Mouse (Mus musculus) CH12.LX (cell line): Measurements from ENCODE around the gene Selenoi. TPM values are rescaled to one million over a fixed set of nuclear protein-coding genes. Genes with fewer than 3 reads are reported as not detected.
A peak's percentile ranks its signal among the peaks of the same experiment; 100 is the strongest.

Source experiments
- DNase-seq: peaks from one replicate; pipeline ENCODE4 v3.0.0-alpha.2; 2013; ENCODE audit errors: extremely low read depth
- H3K27ac ChIP-seq: 2 replicates; pipeline ENCODE4 v1.5.1; 2012; ENCODE audit warnings: low read depth, mild to moderate bottlenecking, control low read depth, moderate library complexity; ENCODE audit not compliant: insufficient read depth
- H3K27me3 ChIP-seq: replicated peaks from 2 replicates; pipeline ENCODE3; 2012; ENCODE audit warnings: inconsistent platforms
- H3K36me3 ChIP-seq, 2 experiments: replicated peaks in 1 of 2; 2 replicates each; pipeline versions ENCODE3 to v1.6.1; 2012; ENCODE audit warnings: inconsistent platforms in 1 of 2, low read length in 1 of 2, mild to moderate bottlenecking in 1 of 2, mixed read lengths in 1 of 2, moderate library complexity in 1 of 2; ENCODE audit not compliant: control insufficient read depth in 1 of 2, insufficient read depth in 1 of 2
- H3K4me1 ChIP-seq, 2 experiments: 2 replicates each; pipeline ENCODE4 v1.6.1; 2012; ENCODE audit warnings: inconsistent platforms in 1 of 2, moderate library complexity in 1 of 2; ENCODE audit not compliant: insufficient read depth in 2 of 2, control insufficient read depth in 1 of 2
- H3K4me2 ChIP-seq: 2 replicates; pipeline ENCODE4 v1.6.1; 2012; ENCODE audit warnings: low read depth, mild to moderate bottlenecking, control low read depth; ENCODE audit not compliant: poor library complexity, insufficient read depth, severe bottlenecking
- H3K4me3 ChIP-seq, 3 experiments: fragments of 150-350 bp in 1 of 3; sonication (generic) in 1 of 3; replicated peaks in 1 of 3; 2 replicates each; pipeline versions ENCODE3 to v1.5.1; 2011 to 2012; ENCODE audit warnings: low read depth in 2 of 3, low read length in 2 of 3, mild to moderate bottlenecking in 2 of 3, moderate library complexity in 2 of 3, control low read depth in 1 of 3, improper control_type of control experiment in 1 of 3, inconsistent platforms in 1 of 3, mixed read lengths in 1 of 3; ENCODE audit not compliant: poor library complexity in 1 of 3
- H3K79me2 ChIP-seq: replicated peaks from 2 replicates; pipeline ENCODE4 v1.6.1; 2012; ENCODE audit warnings: mild to moderate bottlenecking, moderate library complexity; ENCODE audit not compliant: control insufficient read depth, poor library complexity, insufficient read depth, severe bottlenecking; ENCODE audit errors: extremely low read depth
- H3K9ac ChIP-seq: 2 replicates; pipeline ENCODE4 v1.6.1; 2012; ENCODE audit warnings: low read depth, mild to moderate bottlenecking, control low read depth, moderate library complexity; ENCODE audit not compliant: insufficient read depth
- H3K9me3 ChIP-seq: replicated peaks from 2 replicates; pipeline ENCODE3; 2012; ENCODE audit warnings: low read length, inconsistent platforms, mixed read lengths
- BHLHE40 ChIP-seq: IDR thresholded peaks from 2 replicates; pipeline ENCODE4 v1.6.1; 2011; ENCODE audit warnings: mild to moderate bottlenecking, low read depth, low read length, improper control_type of control experiment
- CHD1 ChIP-seq: IDR thresholded peaks from 2 replicates; pipeline ENCODE4 v1.6.1; 2012; ENCODE audit warnings: low read depth, low read length, improper control_type of control experiment, inconsistent platforms
- CHD2 ChIP-seq: IDR thresholded peaks from 2 replicates; pipeline ENCODE4 v1.6.1; 2011; ENCODE audit warnings: low read length, improper control_type of control experiment
- CTCF ChIP-seq, 2 experiments: IDR thresholded peaks in 1 of 2; conservative IDR thresholded peaks in 1 of 2; 2 replicates each; pipeline ENCODE4 v1.5.1; 2011 to 2012; ENCODE audit warnings: low read depth in 2 of 2, low read length in 2 of 2, improper control_type of control experiment in 1 of 2, inconsistent platforms in 1 of 2, mild to moderate bottlenecking in 1 of 2, moderate library complexity in 1 of 2
- E2F4 ChIP-seq: IDR thresholded peaks from 2 replicates; pipeline ENCODE4 v1.6.1; 2011; ENCODE audit warnings: low read depth, low read length, improper control_type of control experiment; ENCODE audit not compliant: insufficient replicate concordance
- ELF1 ChIP-seq: IDR thresholded peaks from 2 replicates; pipeline ENCODE4 v1.6.1; 2014; ENCODE audit warnings: low read depth, mild to moderate bottlenecking, inconsistent platforms, low read length, improper control_type of control experiment
- EP300 ChIP-seq: IDR thresholded peaks from 2 replicates; pipeline ENCODE4 v1.6.1; 2011; ENCODE audit warnings: low read length, improper control_type of control experiment
- ETS1 ChIP-seq: conservative IDR thresholded peaks from 2 replicates; pipeline ENCODE4 v1.6.1; 2012; ENCODE audit warnings: low read depth, mild to moderate bottlenecking, inconsistent platforms, low read length, improper control_type of control experiment, moderate library complexity
- GABPA ChIP-seq: IDR thresholded peaks from 2 replicates; pipeline ENCODE4 v1.6.1; 2012; ENCODE audit warnings: low read depth, low read length, improper control_type of control experiment, inconsistent platforms; ENCODE audit not compliant: insufficient replicate concordance
- HCFC1 ChIP-seq: IDR thresholded peaks from 2 replicates; pipeline ENCODE4 v1.6.1; 2012; ENCODE audit warnings: low read depth, mild to moderate bottlenecking, inconsistent platforms, low read length, improper control_type of control experiment
- IRF4 ChIP-seq: IDR thresholded peaks from 2 replicates; pipeline ENCODE4 v1.6.1; 2014; ENCODE audit warnings: low read depth, mild to moderate bottlenecking, inconsistent platforms, low read length, improper control_type of control experiment
- JUND ChIP-seq: conservative IDR thresholded peaks from 2 replicates; pipeline ENCODE4 v1.6.1; 2011; ENCODE audit warnings: low read depth, low read length, improper control_type of control experiment
- KAT2A ChIP-seq: IDR thresholded peaks from 2 replicates; pipeline ENCODE4 v1.6.1; 2012; ENCODE audit warnings: low read length, improper control_type of control experiment, inconsistent platforms; ENCODE audit not compliant: insufficient replicate concordance
- MAFK ChIP-seq: IDR thresholded peaks from 2 replicates; pipeline ENCODE4 v1.6.1; 2011; ENCODE audit warnings: low read length, improper control_type of control experiment; ENCODE audit not compliant: insufficient replicate concordance
- MAX ChIP-seq: IDR thresholded peaks from 2 replicates; pipeline ENCODE4 v1.6.1; 2011; ENCODE audit warnings: low read length, improper control_type of control experiment
- MEF2A ChIP-seq: IDR thresholded peaks from 2 replicates; pipeline ENCODE4 v1.6.1; 2014; ENCODE audit warnings: low read depth, mild to moderate bottlenecking, inconsistent platforms, low read length, improper control_type of control experiment, borderline replicate concordance
- MXI1 ChIP-seq: IDR thresholded peaks from 2 replicates; pipeline ENCODE4 v1.6.1; 2011; ENCODE audit warnings: mild to moderate bottlenecking, low read depth, low read length, improper control_type of control experiment
- MYC ChIP-seq: IDR thresholded peaks from 2 replicates; pipeline ENCODE4 v1.6.1; 2011; ENCODE audit warnings: low read depth, mild to moderate bottlenecking, improper control_type of control experiment, low read length
- PAX5 ChIP-seq: IDR thresholded peaks from 2 replicates; pipeline ENCODE4 v1.6.1; 2012; ENCODE audit warnings: low read length, inconsistent platforms, mixed read lengths
- POLR2A ChIP-seq: IDR thresholded peaks from 2 replicates; pipeline ENCODE4 v1.6.1; 2011; ENCODE audit warnings: low read depth, mild to moderate bottlenecking, improper control_type of control experiment, low read length
- POLR2AphosphoS2 ChIP-seq: IDR thresholded peaks from 2 replicates; pipeline ENCODE4 v1.6.1; 2011; ENCODE audit warnings: low read depth, low read length, improper control_type of control experiment
- SIN3A ChIP-seq: IDR thresholded peaks from 2 replicates; pipeline ENCODE4 v1.6.1; 2012; ENCODE audit warnings: low read length, improper control_type of control experiment, inconsistent platforms
- SMC3 ChIP-seq: IDR thresholded peaks from 2 replicates; pipeline ENCODE4 v1.6.1; 2011; ENCODE audit warnings: low read depth, low read length, improper control_type of control experiment
- TBP ChIP-seq: conservative IDR thresholded peaks from 2 replicates; pipeline ENCODE4 v1.6.1; 2011; ENCODE audit warnings: low read depth, low read length, improper control_type of control experiment
- TCF12 ChIP-seq: IDR thresholded peaks from 2 replicates; pipeline ENCODE4 v1.6.1; 2014; ENCODE audit warnings: low read depth, mild to moderate bottlenecking, inconsistent platforms, low read length, improper control_type of control experiment
- UBTF ChIP-seq: IDR thresholded peaks from 2 replicates; pipeline ENCODE4 v1.6.1; 2012; ENCODE audit warnings: low read depth, mild to moderate bottlenecking, inconsistent platforms, low read length, improper control_type of control experiment, moderate library complexity
- USF1 ChIP-seq: IDR thresholded peaks from 2 replicates; pipeline ENCODE4 v1.6.1; 2014; ENCODE audit warnings: low read depth, mild to moderate bottlenecking, inconsistent platforms, low read length, improper control_type of control experiment
- USF2 ChIP-seq: conservative IDR thresholded peaks from 2 replicates; pipeline ENCODE4 v1.6.1; 2011; ENCODE audit warnings: low read depth, low read length, improper control_type of control experiment
- ZC3H11A ChIP-seq: IDR thresholded peaks from 2 replicates; pipeline ENCODE4 v1.6.1; 2012; ENCODE audit warnings: low read depth, mild to moderate bottlenecking, inconsistent platforms, low read length, improper control_type of control experiment
- ZKSCAN1 ChIP-seq: IDR thresholded peaks from 2 replicates; pipeline ENCODE4 v1.6.1; 2012; ENCODE audit warnings: low read depth, inconsistent platforms, low read length, improper control_type of control experiment, borderline replicate concordance
- ZMIZ1 ChIP-seq: IDR thresholded peaks from 2 replicates; pipeline ENCODE4 v1.6.1; 2012; ENCODE audit warnings: low read depth, mild to moderate bottlenecking, inconsistent platforms, low read length, improper control_type of control experiment
- ZNF384 ChIP-seq: IDR thresholded peaks from 2 replicates; pipeline ENCODE4 v1.6.1; 2012; ENCODE audit warnings: low read depth, low read length, improper control_type of control experiment, inconsistent platforms
- dilution Hi-C: fragments of 300-500 bp; cut with MboI; formaldehyde crosslinking; loops from 2 replicates; pipeline ENCODE4 v1.14.3; 2020; ENCODE audit warnings: low sequenced_read_pairs; ENCODE audit not compliant: extremely low pct_unique_long_range_greater_than_20kb, extremely low pct_ligation_motif_present
- in situ Hi-C: fragments of 300-500 bp; cut with MboI; formaldehyde crosslinking; loops from 3 replicates; pipeline ENCODE4 v1.14.3; 2019; ENCODE audit warnings: low sequenced_read_pairs, low pct_ligation_motif_present, low pct_unique_long_range_greater_than_20kb, mixed read lengths
- polyA plus RNA-seq: library from polyadenylated mRNA; unstranded; fragments of >175 nt; gene quantifications from 2 replicates; pipeline ENCODE4 v1.2.1, GENCODE M21; 2012; ENCODE audit warnings: low read depth; ENCODE audit not compliant: insufficient read length
- total RNA-seq, 2 experiments: library from RNA; depleted of rRNA; stranded (reverse); fragments of 300-350 nt in 1 of 2; fragments of >200 nt in 1 of 2; gene quantifications; 2 replicates each; pipeline ENCODE4 v1.2.3; 2012 to 2014

Gene Selenoi
- total and polyA plus RNA-seq, 3 experiments = 27.0 to 51.3 (median 36.1) TPM

GRCm38 (mm10) chr5:30258776-30259175 is 26.4 kb downstream of the Selenoi start:
- H3K9ac ChIP-seq = no peak overlapping the region
- no peaks in the 10 kb centered on the region for H3K79me2 ChIP-seq
- TF ChIP-seq BHLHE40 (no peak), HCFC1 (no peak), IRF4 (no peak), E2F4 (no peak), POLR2A (no peak), MEF2A (no peak), MAX (no peak), USF1 (no peak), UBTF (no peak), TBP (no peak), TCF12 (no peak), CHD2 (no peak), POLR2AphosphoS2 (no peak), CHD1 (no peak), ZC3H11A (no peak), KAT2A (no peak), PAX5 (no peak), MXI1 (no peak)
- H3K27me3 ChIP-seq = no peaks in the 10 kb centered on the region
- H3K4me1 ChIP-seq = no peaks in the 10 kb centered on the region
- dilution Hi-C loops = no loop called here
- no peak for DNase-seq
- no peak overlapping the region for H3K4me2 ChIP-seq
- H3K4me3 ChIP-seq = no peak overlapping the region
- in situ Hi-C loops = no loop called here
- no peak overlapping the region for H3K27ac ChIP-seq
- H3K36me3 ChIP-seq = peaks cover 34 to 80% of the 10 kb centered on the region in 2 experiments
- no peaks in the 10 kb centered on the region for H3K9me3 ChIP-seq

DNA sequence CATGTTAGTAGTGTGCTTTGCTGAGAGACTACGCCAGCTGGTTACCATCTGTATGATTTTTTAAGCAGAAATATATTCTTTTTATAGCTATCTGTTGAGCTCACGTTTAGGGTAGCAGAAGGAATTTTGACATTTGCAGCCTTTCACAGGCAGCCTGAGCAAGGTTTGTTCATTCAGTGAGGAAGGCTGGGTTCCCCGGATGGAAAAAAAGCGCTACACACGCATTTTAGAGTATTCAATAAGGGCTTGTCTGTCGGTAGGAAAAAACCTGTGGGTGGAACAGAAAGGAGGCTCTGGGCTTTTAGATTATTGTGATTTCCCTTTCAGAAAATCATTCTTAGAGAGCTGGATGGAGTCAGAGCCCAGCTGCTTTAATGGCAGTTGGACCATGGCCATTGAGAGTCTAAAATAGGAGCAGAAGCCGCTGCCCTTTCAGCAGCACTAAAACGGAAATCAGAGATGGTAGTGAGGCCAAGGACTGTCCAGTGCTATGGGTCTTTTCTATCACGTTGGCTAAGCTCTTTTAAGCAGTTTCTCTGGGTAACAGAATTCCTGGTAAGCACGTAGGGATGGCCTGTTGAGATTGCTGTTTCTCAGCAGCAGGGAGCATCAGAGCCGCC is 38.3 kb downstream of the Selenoi start:
- Histone ChIP-seq H3K9me3 (no peaks in the 10 kb centered on the region), H3K36me3 (peaks cover 11 to 35% of the 10 kb centered on the region in 2 experiments), H3K27me3 (no peaks in the 10 kb centered on the region), H3K27ac (peak overlapping the region; percentile 28), H3K9ac (no peak overlapping the region), H3K79me2 (no peaks in the 10 kb centered on the region), H3K4me3 (no peak overlapping the region), H3K4me1 (peaks cover 7 to 34% of the 10 kb centered on the region in 2 experiments; a peak in 3 of 4 replicates), H3K4me2 (peak overlapping the region; percentile 14; the same call in 1 of the 2 replicates)
- peak; percentile 51 for DNase-seq
- dilution Hi-C loops (no loop called here), in situ Hi-C loops (no loop called here)
- no peak for TF ChIP-seq KAT2A
- TF ChIP-seq MYC = no peak
- peak; percentile 67 for TF ChIP-seq ETS1
- TF ChIP-seq UBTF = no peak
- no peak for TF ChIP-seq ZKSCAN1
- TF ChIP-seq CTCF (conservative IDR thresholded peaks at IDR 0.05 in 1 of 2, IDR thresholded peaks at IDR 0.05 in 1 of 2; ENCODE audit: low read depth in 2 of 2, low read length in 2 of 2) = no peak
- TF ChIP-seq PAX5 = no peak
- TF ChIP-seq ZMIZ1 = no peak
- TF ChIP-seq CHD2 = no peak
- no peak for TF ChIP-seq GABPA
- TF ChIP-seq MAX = peak; percentile 28; the same call in 1 of the 2 replicates
- no peak for TF ChIP-seq SIN3A
- TF ChIP-seq USF2 = no peak
- TF ChIP-seq IRF4 = peak; percentile 88
- no peak for TF ChIP-seq MXI1
- TF ChIP-seq POLR2A = no peak
- TF ChIP-seq MAFK = peak; percentile 67
- no peak; the same call in 1 of the 2 replicates for TF ChIP-seq ELF1
- peak; percentile 83 for TF ChIP-seq EP300
- TF ChIP-seq ZNF384 = peak; percentile 65
- TF ChIP-seq JUND = peak; percentile 43; the same call in 1 of the 2 replicates
- TF ChIP-seq SMC3 = no peak
- TF ChIP-seq HCFC1 = no peak
